Mouse (Mus musculus) gastrocnemius, postnatal 14 days (tissue): ENCODE results near the gene Dcxr. TPM values are rescaled to one million over a fixed set of nuclear protein-coding genes. Genes with fewer than 3 reads are reported as not detected.
A peak's percentile ranks its signal among the peaks of the same experiment; 100 is the strongest.
"Not testable (repeated sequence)": the region's sequence is repeated elsewhere in the genome, so short reads cannot be mapped to it uniquely, and the experiment has no call there.

Source experiments
- DNase-seq: peaks from one replicate; pipeline ENCODE4 v3.0.0; 2021; ENCODE audit warnings: mixed read lengths
- intact Hi-C: fragments of 180-260 bp; cut with DNase I; formaldehyde crosslinking; loops from one replicate; pipeline ENCODE4 v1.15.1; 2025; ENCODE audit warnings: low total_unique reads
- long read RNA-seq, 2 experiments: library from polyadenylated mRNA; stranded (forward); transcript quantifications; one replicate each; pipeline ENCODE4 v2.0.0; 2021
- total RNA-seq, 2 experiments: library from RNA; stranded (reverse); gene quantifications; 2 replicates each; pipeline ENCODE4 v1.2.3; 2021

The Dcxr gene
- total RNA-seq: 1 to 10 TPM; 5.4 to 6.2 TPM
- long read RNA-seq, experiment 1, partial matches to known transcripts: 0 of 2 reads
- long read RNA-seq, experiment 1, other reads (novel, unspliced or antisense): 0 of 2 reads
- long read RNA-seq, experiment 2, transcript Dcxr-201 (8 exons, 892 nt): major isoform, 6 of 9 reads
- long read RNA-seq, experiment 2, partial matches to known transcripts: 2 of 9 reads
- long read RNA-seq, experiment 2, other reads (novel, unspliced or antisense): 0 of 9 reads

DNA sequence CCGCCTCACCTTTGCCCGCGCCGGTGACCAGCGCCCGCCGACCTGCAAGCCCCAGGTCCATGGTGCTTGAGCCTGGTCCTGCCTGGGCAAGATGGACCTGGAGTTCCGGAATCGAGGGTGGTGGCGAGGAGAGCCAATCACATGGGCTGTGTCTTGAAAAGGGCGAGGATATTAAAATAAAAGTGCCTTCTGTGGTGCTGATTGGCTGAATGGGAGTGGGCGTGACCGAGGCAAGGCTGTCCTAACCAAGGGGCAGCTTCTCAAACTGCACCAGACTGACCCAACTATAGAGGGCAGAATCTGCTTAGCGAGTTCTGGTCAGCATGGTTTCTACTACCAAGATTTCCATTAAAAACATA is at the start of gene Dcxr:
TSS of gene Dcxr (minus strand) at position 113 of the 359 bp plus-strand sequence.
- DNase-seq: peak; percentile 89
- intact Hi-C loops: no loop called here

GRCm38 (mm10) chr11:120775774-120776469 is 48.8 kb upstream of the Dcxr start:
- intact Hi-C loops: loop anchor here (2.0 kb wide), 1 partner anchor 55 kb away; the partner anchor contains the start of gene Rac3
- DNase-seq: peak; percentile 94

DNA sequence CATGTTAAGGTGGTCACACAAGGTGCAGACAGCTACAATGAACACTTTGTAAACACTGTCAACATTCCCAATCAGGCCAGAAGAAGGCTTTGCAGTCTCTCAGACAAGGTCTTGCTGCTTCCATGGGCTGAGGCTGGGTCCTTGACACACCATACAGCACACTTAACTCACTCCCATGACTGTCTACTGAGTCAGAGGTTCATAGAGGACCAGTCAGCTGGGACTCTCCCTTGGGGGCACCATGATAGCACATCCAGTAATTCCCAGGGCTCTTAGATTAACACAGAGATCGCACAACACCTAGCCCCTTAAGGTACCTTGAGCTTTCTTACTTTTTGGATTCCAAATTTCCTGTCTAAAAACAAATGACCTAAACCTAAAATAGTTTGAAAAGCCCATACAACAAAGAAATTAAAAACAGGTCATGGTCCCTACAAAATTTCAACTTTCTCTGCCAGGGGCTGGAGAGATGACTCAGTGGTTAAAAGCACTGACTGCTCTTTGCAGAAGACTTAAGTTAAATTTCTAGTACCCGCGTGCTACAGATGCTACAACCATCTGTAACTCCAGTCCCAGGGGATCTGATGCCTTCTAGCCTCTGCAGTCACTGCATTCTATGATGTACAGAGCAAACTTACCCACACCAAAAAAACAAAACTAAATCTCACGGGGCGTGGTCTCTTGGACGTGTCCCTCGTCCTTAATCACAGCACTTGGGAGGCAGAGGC is 46.5 kb upstream of the Dcxr start:
- intact Hi-C loops: loop anchor here (2.0 kb wide), 1 partner anchor 53 kb away; the partner anchor contains the start of gene Rac3
- no peak for DNase-seq

GRCm38 (mm10) chr11:120772749-120773148 is 45.7 kb upstream of the Dcxr start:
- no peak for DNase-seq
- intact Hi-C loops: no loop called here

DNA sequence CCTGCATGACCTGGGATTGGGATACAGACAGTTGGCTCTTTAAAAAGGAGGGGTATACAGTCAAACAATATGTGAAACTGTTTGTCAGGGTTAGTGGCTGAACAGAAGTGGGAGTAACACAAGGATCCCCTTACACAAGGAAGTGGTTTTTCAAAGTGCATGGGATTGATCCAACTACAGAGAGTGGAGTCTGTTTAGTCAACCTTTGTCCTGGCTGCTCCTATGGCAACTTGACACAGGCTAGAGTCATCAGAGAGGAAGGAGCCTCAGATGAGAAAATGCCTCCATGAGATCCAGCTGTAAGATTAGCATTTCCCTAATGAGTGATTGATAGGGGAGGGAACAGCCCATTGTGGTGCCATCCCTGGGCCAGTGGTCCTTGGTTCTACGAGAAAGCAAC is 41.1 kb upstream of the Dcxr start:
- DNase-seq: no peak
- intact Hi-C loops: no loop called here

GRCm38 (mm10) chr11:120767023-120767422 is 39.9 kb upstream of the Dcxr start:
- intact Hi-C loops, DNase-seq: not testable (repeated sequence)

- intact Hi-C loops, DNase-seq: not testable (repeated sequence)
These were observed 36.3 kb upstream of the Dcxr start for GRCm38 (mm10) chr11:120763121-120763999.

DNA sequence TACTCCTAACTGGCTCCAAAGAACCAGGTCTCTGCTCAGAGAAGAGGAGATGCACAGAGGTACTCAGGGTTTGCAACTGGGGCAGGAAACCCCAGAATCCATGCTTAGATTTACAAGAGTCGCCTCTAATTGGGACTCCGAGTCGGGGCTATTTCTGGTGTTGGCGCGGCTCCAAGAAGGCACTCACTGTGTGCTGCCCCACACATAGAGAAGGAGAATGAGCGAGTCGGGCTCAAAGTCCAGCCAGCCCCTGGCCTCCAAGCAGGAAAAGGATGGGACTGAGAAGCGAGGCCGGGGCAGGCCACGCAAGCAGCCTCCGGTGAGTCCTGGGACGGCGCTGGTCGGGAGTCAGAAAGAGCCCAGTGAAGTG is 35.6 kb upstream of the Dcxr start, which contains the start of gene Hmga1b:
TSS of gene Hmga1b (plus strand) at position 123 of the 370 bp plus-strand sequence.
- intact Hi-C loops, DNase-seq: not testable (repeated sequence)

GRCm38 (mm10) chr11:120761811-120762671 is 35.0 kb upstream of the Dcxr start:
- DNase-seq: no peak
- intact Hi-C loops: no loop called here

DNA sequence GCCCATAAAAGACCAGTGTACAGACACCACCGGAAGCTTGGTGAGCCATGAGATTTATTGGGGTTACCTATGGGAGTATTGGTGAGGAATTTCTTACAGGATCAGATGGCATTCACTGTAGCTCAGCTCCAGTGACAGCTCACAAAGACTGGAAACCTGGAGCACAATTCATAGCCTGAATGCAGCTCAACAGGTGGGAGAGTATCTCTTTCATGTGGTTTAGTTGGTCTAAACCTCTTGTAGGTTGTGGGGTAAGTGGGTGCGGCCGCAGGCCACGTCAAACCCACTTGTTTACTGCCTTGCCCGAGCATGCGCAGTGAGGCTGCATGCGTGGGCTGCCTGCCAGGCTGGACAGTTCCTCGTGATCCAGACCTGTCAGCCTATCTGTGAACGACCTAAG is 33.2 kb upstream of the Dcxr start:
- DNase-seq: no peak
- intact Hi-C loops: no loop called here

GRCm38 (mm10) chr11:120751606-120752005 is 24.5 kb upstream of the Dcxr start:
- intact Hi-C loops: no loop called here
- DNase-seq: no peak

DNA sequence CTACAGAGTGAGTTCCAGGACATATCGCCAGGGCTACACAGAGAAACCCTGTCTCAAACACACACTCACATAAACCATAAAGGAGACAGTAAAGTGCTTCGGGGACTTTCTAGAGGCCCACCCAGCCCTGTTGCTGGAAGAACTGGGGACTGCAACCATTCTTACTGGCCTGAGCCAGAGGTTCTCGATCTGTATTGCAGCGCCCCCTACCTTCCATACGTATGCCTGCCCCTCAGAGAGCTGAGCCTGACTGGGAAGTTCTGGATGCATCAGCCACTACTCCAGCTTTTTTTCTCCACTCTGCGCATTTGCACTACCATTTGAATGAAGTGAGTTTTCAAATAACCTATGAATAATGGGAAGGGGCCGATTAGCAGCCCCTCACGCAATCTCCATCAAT is 22.3 kb upstream of the Dcxr start:
- intact Hi-C loops: no loop called here
- DNase-seq: no peak

- no peak for DNase-seq
- intact Hi-C loops: no loop called here
These were observed 20.9 kb upstream of the Dcxr start for GRCm38 (mm10) chr11:120747974-120748373.

DNA sequence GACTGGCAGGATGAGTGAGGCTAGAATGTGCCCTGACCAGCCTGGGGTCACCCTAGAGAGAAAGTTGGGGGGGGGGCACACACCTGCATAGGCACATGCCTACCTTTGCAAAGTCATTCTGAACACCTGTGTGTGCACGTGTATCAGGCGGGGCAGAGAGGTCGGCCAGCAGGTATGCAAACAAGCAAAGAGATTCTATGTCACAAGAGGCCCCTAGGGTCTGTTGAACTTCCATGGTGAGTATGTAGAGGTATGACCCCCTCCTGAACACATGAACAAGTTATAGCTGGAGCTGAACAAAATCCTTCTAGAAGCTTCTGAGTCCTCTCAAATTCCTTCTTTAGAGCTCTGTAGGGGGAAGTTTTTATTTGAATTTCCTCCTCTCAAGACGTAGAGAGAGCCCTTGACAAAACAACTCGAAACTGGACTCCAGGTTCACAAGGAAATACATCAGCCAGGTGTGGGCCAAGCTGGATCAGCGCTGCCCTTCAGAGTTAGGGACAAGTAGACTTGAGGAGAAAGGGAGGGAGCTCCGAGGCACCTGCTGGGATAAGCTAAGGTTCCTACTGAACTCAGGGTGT is 17.1 kb upstream of the Dcxr start:
- no peak for DNase-seq
- intact Hi-C loops: no loop called here

- no peak for DNase-seq
- intact Hi-C loops: no loop called here
These were observed 13.9 kb upstream of the Dcxr start for GRCm38 (mm10) chr11:120740981-120741380.

DNA sequence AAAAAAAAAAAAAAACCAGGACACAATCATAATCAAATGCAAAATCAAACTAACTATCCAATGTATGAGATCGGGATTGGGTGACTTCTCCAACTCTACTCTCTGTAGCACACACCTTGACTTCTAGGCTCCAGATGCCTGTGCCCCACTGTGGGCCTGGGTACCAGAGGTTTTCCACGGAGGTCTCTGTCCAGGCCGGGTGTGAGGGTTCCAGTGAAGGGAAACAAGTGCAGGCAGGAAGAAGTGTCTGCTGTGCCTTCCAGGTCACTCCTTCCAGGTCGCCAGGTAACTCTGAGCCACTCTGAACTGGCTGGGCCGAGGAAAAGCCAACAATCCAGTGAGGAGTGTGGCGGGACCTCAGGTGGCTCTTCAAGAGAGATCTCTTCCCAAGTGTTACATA is 9.3 kb upstream of the Dcxr start:
- intact Hi-C loops: no loop called here
- no peak for DNase-seq

- intact Hi-C loops: no loop called here
- peak; percentile 55 for DNase-seq
These were observed 6.4 kb upstream of the Dcxr start for GRCm38 (mm10) chr11:120733521-120733920.
